Mouse (Mus musculus): ENCODE results near the gene Usp6nl. TPM values are rescaled to one million over a fixed set of nuclear protein-coding genes. Genes with fewer than 3 reads are reported as not detected.

Usp6nl gene
- polyA plus RNA-seq (2012): 0.39 and 0.85 TPM in 2 replicates

GRCm38 (mm10) chr2:6322376-6322901 is at the start of gene Usp6nl:
TSS of gene Usp6nl (plus strand) at chr2:6322667.
- peaks cover 43% of the 10 kb centered on the region for H3K4me1 ChIP-seq (ENCODE audit: control insufficient read depth)
- peak within 1 kb of the TSS; percentile 94 for H3K4me3 ChIP-seq (replicated peaks)
- H3K36me3 ChIP-seq (ENCODE audit: control insufficient read depth): peaks cover 13% of the 10 kb centered on the region
- H3K9me3 ChIP-seq (ENCODE audit: control insufficient read depth, low read length): no peaks in the 10 kb centered on the region
- TF ChIP-seq GATA1 (IDR thresholded peaks at IDR 0.05; ENCODE audit: low read length) (no peak), TAL1 (IDR thresholded peaks at IDR 0.05; ENCODE audit: low read length) (no peak)
- H3K27me3 ChIP-seq (ENCODE audit: control insufficient read depth): no peaks in the 10 kb centered on the region

- Histone ChIP-seq H3K4me1 (ENCODE audit: control insufficient read depth) (peaks cover 24% of the 10 kb centered on the region), H3K9me3 (ENCODE audit: control insufficient read depth, low read length) (no peaks in the 10 kb centered on the region), H3K27me3 (ENCODE audit: control insufficient read depth) (no peaks in the 10 kb centered on the region), H3K4me3 (replicated peaks) (no peak overlapping the region), H3K36me3 (ENCODE audit: control insufficient read depth) (no peaks in the 10 kb centered on the region)
- TF ChIP-seq TAL1 (IDR thresholded peaks at IDR 0.05; ENCODE audit: low read length): no peak
- TF ChIP-seq GATA1 (IDR thresholded peaks at IDR 0.05; ENCODE audit: low read length): no peak
These were observed 49.0 kb upstream of the Usp6nl start for GRCm38 (mm10) chr2:6273392-6273845.

- peaks cover 39% of the 10 kb centered on the region for H3K4me1 ChIP-seq (ENCODE audit: control insufficient read depth)
- H3K36me3 ChIP-seq (ENCODE audit: control insufficient read depth): no peaks in the 10 kb centered on the region
- no peak overlapping the region for H3K4me3 ChIP-seq (replicated peaks)
- no peaks in the 10 kb centered on the region for H3K9me3 ChIP-seq (ENCODE audit: control insufficient read depth, low read length)
- TF ChIP-seq TAL1 (IDR thresholded peaks at IDR 0.05; ENCODE audit: low read length) (no peak), GATA1 (IDR thresholded peaks at IDR 0.05; ENCODE audit: low read length) (no peak)
- H3K27me3 ChIP-seq (ENCODE audit: control insufficient read depth): no peaks in the 10 kb centered on the region
These were observed 43.5 kb upstream of the Usp6nl start for GRCm38 (mm10) chr2:6278813-6279530.

- TF ChIP-seq TAL1 (IDR thresholded peaks at IDR 0.05; ENCODE audit: low read length) (no peak), GATA1 (IDR thresholded peaks at IDR 0.05; ENCODE audit: low read length) (no peak)
- H3K4me3 ChIP-seq (replicated peaks): no peak overlapping the region
- no peaks in the 10 kb centered on the region for H3K36me3 ChIP-seq (ENCODE audit: control insufficient read depth)
- peaks cover 42% of the 10 kb centered on the region for H3K4me1 ChIP-seq (ENCODE audit: control insufficient read depth)
- no peaks in the 10 kb centered on the region for H3K27me3 ChIP-seq (ENCODE audit: control insufficient read depth)
- no peaks in the 10 kb centered on the region for H3K9me3 ChIP-seq (ENCODE audit: control insufficient read depth, low read length)
These were observed 42.7 kb upstream of the Usp6nl start for GRCm38 (mm10) chr2:6279614-6280301.

GRCm38 (mm10) chr2:6283569-6283968 is 38.9 kb upstream of the Usp6nl start:
- TF ChIP-seq GATA1 (IDR thresholded peaks at IDR 0.05; ENCODE audit: low read length): no peak
- no peak for TF ChIP-seq TAL1 (IDR thresholded peaks at IDR 0.05; ENCODE audit: low read length)
- peaks cover 4% of the 10 kb centered on the region for H3K36me3 ChIP-seq (ENCODE audit: control insufficient read depth)
- peaks cover 66% of the 10 kb centered on the region for H3K4me1 ChIP-seq (ENCODE audit: control insufficient read depth)
- H3K9me3 ChIP-seq (ENCODE audit: control insufficient read depth, low read length): peaks cover 5% of the 10 kb centered on the region
- H3K27me3 ChIP-seq (ENCODE audit: control insufficient read depth): no peaks in the 10 kb centered on the region
- no peak overlapping the region for H3K4me3 ChIP-seq (replicated peaks)

- Histone ChIP-seq H3K4me1 (ENCODE audit: control insufficient read depth) (peaks cover 62% of the 10 kb centered on the region), H3K36me3 (ENCODE audit: control insufficient read depth) (peaks cover 4% of the 10 kb centered on the region), H3K4me3 (replicated peaks) (no peak overlapping the region), H3K9me3 (ENCODE audit: control insufficient read depth, low read length) (peaks cover 5% of the 10 kb centered on the region), H3K27me3 (ENCODE audit: control insufficient read depth) (no peaks in the 10 kb centered on the region)
- TF ChIP-seq TAL1 (IDR thresholded peaks at IDR 0.05; ENCODE audit: low read length) (peak; percentile 34; the same call in 1 of the 3 replicates), GATA1 (IDR thresholded peaks at IDR 0.05; ENCODE audit: low read length) (0 out of 2 replicates have a peak, but pooled peaks have one; percentile 27)
These were observed 37.7 kb upstream of the Usp6nl start for GRCm38 (mm10) chr2:6284784-6285183.

GRCm38 (mm10) chr2:6285794-6286193 is 36.7 kb upstream of the Usp6nl start:
- TF ChIP-seq GATA1 (IDR thresholded peaks at IDR 0.05; ENCODE audit: low read length) (peak; percentile 65; the same call in 1 of the 2 replicates), TAL1 (IDR thresholded peaks at IDR 0.05; ENCODE audit: low read length) (peak; percentile 76)

GRCm38 (mm10) chr2:6293825-6294444 is 28.5 kb upstream of the Usp6nl start:
- Histone ChIP-seq H3K27me3 (ENCODE audit: control insufficient read depth) (peaks cover 21% of the 10 kb centered on the region), H3K4me1 (ENCODE audit: control insufficient read depth) (peaks cover 3% of the 10 kb centered on the region; the same call in 1 of the 2 replicates), H3K9me3 (ENCODE audit: control insufficient read depth, low read length) (no peaks in the 10 kb centered on the region), H3K36me3 (ENCODE audit: control insufficient read depth) (no peaks in the 10 kb centered on the region), H3K4me3 (replicated peaks) (no peak overlapping the region)
- no peak for TF ChIP-seq TAL1 (IDR thresholded peaks at IDR 0.05; ENCODE audit: low read length)
- TF ChIP-seq GATA1 (IDR thresholded peaks at IDR 0.05; ENCODE audit: low read length): no peak

More at GRCm38 (mm10) chr2:6285794-6286193, 36.7 kb upstream of the Usp6nl start:
- Histone ChIP-seq H3K27me3 (ENCODE audit: control insufficient read depth) (no peaks in the 10 kb centered on the region), H3K4me3 (replicated peaks) (no peak overlapping the region), H3K36me3 (ENCODE audit: control insufficient read depth) (peaks cover 4% of the 10 kb centered on the region), H3K4me1 (ENCODE audit: control insufficient read depth) (peaks cover 56% of the 10 kb centered on the region), H3K9me3 (ENCODE audit: control insufficient read depth, low read length) (peaks cover 5% of the 10 kb centered on the region)

Measured in erythroblast, embryonic 14.5 days (primary cell).